Mouse (Mus musculus) gastrocnemius, adult 8-10 months (tissue): Measurements from ENCODE around the gene Olfr371. TPM values are rescaled to one million over a fixed set of nuclear protein-coding genes. Genes with fewer than 3 reads are reported as not detected.

ENCODE experiments used
- DNase-seq, 2 experiments: peaks; one replicate each; pipeline ENCODE4 v3.0.0; 2022; ENCODE audit warnings: low spot score in 2 of 2
- total RNA-seq, 4 experiments: library from RNA; stranded (reverse); gene quantifications; 2 replicates each; pipeline ENCODE4 v1.2.4; 2022

Olfr371 gene
- total RNA-seq, result not detected

- no peak for DNase-seq
These were observed at the start of gene Olfr371 for GRCm38 (mm10) chr8:85225688-85226087. TSS of gene Olfr371 (plus strand) at chr8:85225988.

- no peak for DNase-seq
These were observed 33.4 kb upstream of the Olfr371 start for GRCm38 (mm10) chr8:85192346-85192745.

GRCm38 (mm10) chr8:85220220-85220619 lies 5.6 kb upstream of the Olfr371 start:
- DNase-seq, result no peak

GRCm38 (mm10) chr8:85220992-85221391 lies 4.8 kb upstream of the Olfr371 start:
- no peak for DNase-seq

GRCm38 (mm10) chr8:85227297-85227696 lies 1.5 kb downstream of the Olfr371 start:
- DNase-seq, result no peak

Other genes with a start within 250 kb of the Olfr371 start
- 1 to 10 TPM; 5.9 to 9.6 (median 7.5) TPM for gene Junb, start 247.3 kb upstream of the Olfr371 start, total RNA-seq
- gene Hook2, start 235.4 kb upstream of the Olfr371 start, total RNA-seq, result 1 to 10 TPM; 2.0 to 3.1 (median 2.6) TPM
- not detected for gene Best2, start 211.5 kb upstream of the Olfr371 start, total RNA-seq
- gene Asna1, start 200.7 kb upstream of the Olfr371 start, total RNA-seq, result 10 to 100 TPM; 57.1 to 67.3 (median 58.8) TPM
- 10 to 100 TPM; 57.5 to 74.2 (median 66.1) TPM for gene Trir, start 199.2 kb upstream of the Olfr371 start, total RNA-seq
- gene Tnpo2, start 189.1 kb upstream of the Olfr371 start, total RNA-seq, result 10 to 100 TPM; 28.3 to 38.4 (median 32.6) TPM
- 1 to 10 TPM; 1.4 to 2.5 (median 1.8) TPM for gene Fbxw9, start 165.9 kb upstream of the Olfr371 start, total RNA-seq
- not detected for gene Gm5741, start 158.0 kb upstream of the Olfr371 start, total RNA-seq
- gene Dhps, start 154.2 kb upstream of the Olfr371 start, total RNA-seq, result 10 to 100 TPM; 34.1 to 38.9 (median 36.0) TPM
- 10 to 100 TPM; 40.7 to 49.9 (median 46.3) TPM for gene Wdr83os, start 145.2 kb upstream of the Olfr371 start, total RNA-seq
- gene Wdr83, start 144.7 kb upstream of the Olfr371 start, total RNA-seq, result 10 to 100 TPM; 15.4 to 20.4 (median 16.0) TPM
- gene Man2b1, start 142.7 kb upstream of the Olfr371 start, total RNA-seq, result 1 to 10 TPM; 6.4 to 9.8 (median 8.1) TPM
- 1 to 10 TPM in 2 of 4 experiments, under 1 TPM in 2; 0.51 to 1.4 (median 0.90) TPM for gene Zfp791, start 102.9 kb upstream of the Olfr371 start, total RNA-seq
- gene Cks1brt, start 74.1 kb upstream of the Olfr371 start, total RNA-seq, result not detected
- 1 to 10 TPM; 3.0 to 4.0 (median 3.2) TPM for gene Orc6, start 73.6 kb downstream of the Olfr371 start, total RNA-seq
- gene Vps35, start 73.8 kb downstream of the Olfr371 start, total RNA-seq, result 10 to 100 TPM; 54.5 to 57.3 (median 55.8) TPM
- gene Mylk3, start 160.4 kb downstream of the Olfr371 start, total RNA-seq, result 1 to 10 TPM in 3 of 4 experiments, under 1 TPM in 1; 0.47 to 2.0 (median 1.5) TPM
- 10 to 100 TPM in 2 of 4 experiments, 1 to 10 TPM in 2; 9.1 to 12.6 (median 10.2) TPM for gene 4921524J17Rik, start 206.8 kb downstream of the Olfr371 start, total RNA-seq